Mouse (Mus musculus): ENCODE data around the gene Homer1. TPM values are rescaled to one million over a fixed set of nuclear protein-coding genes. Genes with fewer than 3 reads are reported as not detected.

Homer1 gene
- total and polyA plus RNA-seq, 3 experiments, result 14.6 to 32.2 (median 16.2) TPM

GRCm38 (mm10) chr13:93305149-93305548 lies 5.7 kb downstream of the Homer1 start:
- in situ Hi-C loops (cut with MboI; ENCODE audit: low pct_ligation_motif_present, low pct_unique_long_range_greater_than_20kb, low sequenced_read_pairs) (no loop called here), dilution Hi-C loops (cut with MboI; ENCODE audit: extremely low pct_ligation_motif_present, extremely low pct_unique_long_range_greater_than_20kb, low sequenced_read_pairs) (no loop called here)
- no peak for TF ChIP-seq JUND (conservative IDR thresholded peaks at IDR 0.05; ENCODE audit: low read depth, low read length)
- no peak for TF ChIP-seq MAFK (IDR thresholded peaks at IDR 0.05; ENCODE audit: insufficient replicate concordance, low read length)
- no peak for TF ChIP-seq SMC3 (IDR thresholded peaks at IDR 0.05; ENCODE audit: low read depth, low read length)
- no peak for TF ChIP-seq PAX5 (IDR thresholded peaks at IDR 0.05; ENCODE audit: low read length)
- no peak for TF ChIP-seq USF2 (conservative IDR thresholded peaks at IDR 0.05; ENCODE audit: low read depth, low read length)
- no peak for TF ChIP-seq TBP (conservative IDR thresholded peaks at IDR 0.05; ENCODE audit: low read depth, low read length)
- no peak for TF ChIP-seq EP300 (IDR thresholded peaks at IDR 0.05; ENCODE audit: low read length)
- TF ChIP-seq IRF4 (IDR thresholded peaks at IDR 0.05; ENCODE audit: low read depth, low read length), result no peak
- TF ChIP-seq CHD2 (IDR thresholded peaks at IDR 0.05; ENCODE audit: low read length), result no peak
- TF ChIP-seq CTCF (conservative IDR thresholded peaks at IDR 0.05 in 1 of 2, IDR thresholded peaks at IDR 0.05 in 1 of 2; ENCODE audit: low read depth in 2 of 2, low read length in 2 of 2), result no peak
- no peak for TF ChIP-seq TCF12 (IDR thresholded peaks at IDR 0.05; ENCODE audit: low read depth, low read length)
- TF ChIP-seq HCFC1 (IDR thresholded peaks at IDR 0.05; ENCODE audit: low read depth, low read length), result no peak
- TF ChIP-seq MAZ (IDR thresholded peaks at IDR 0.05; ENCODE audit: low read depth, low read length), result no peak
- TF ChIP-seq KAT2A (IDR thresholded peaks at IDR 0.05; ENCODE audit: insufficient replicate concordance, low read length), result no peak
- Histone ChIP-seq H3K4me3 (replicated peaks in 1 of 3; ENCODE audit: low read depth in 2 of 3, low read length in 2 of 3, poor library complexity in 1 of 3) (peak overlapping the region; percentile 59 to 71 (median 65)), H3K27ac (ENCODE audit: insufficient read depth, low read depth) (no peak overlapping the region), H3K79me2 (replicated peaks; ENCODE audit: control insufficient read depth, extremely low read depth, insufficient read depth, poor library complexity, severe bottlenecking) (peaks cover 15% of the 10 kb centered on the region), H3K9ac (ENCODE audit: insufficient read depth, low read depth) (0 out of 2 replicates have a peak overlapping the region, but pooled peaks have one; percentile 67), H3K9me3 (replicated peaks; ENCODE audit: low read length) (no peaks in the 10 kb centered on the region), H3K4me1 (ENCODE audit: control insufficient read depth in 1 of 2, insufficient read depth in 2 of 2) (peaks cover 9 to 55% of the 10 kb centered on the region in 2 experiments), H3K27me3 (replicated peaks) (no peaks in the 10 kb centered on the region), H3K36me3 (replicated peaks in 1 of 2; ENCODE audit: control insufficient read depth in 1 of 2, insufficient read depth in 1 of 2, low read length in 1 of 2) (no peaks in the 10 kb centered on the region), H3K4me2 (ENCODE audit: insufficient read depth, low read depth, poor library complexity, severe bottlenecking) (peak overlapping the region; percentile 68)
- DNase-seq (ENCODE audit: extremely low read depth), result no peak

- dilution Hi-C loops (cut with MboI; ENCODE audit: extremely low pct_ligation_motif_present, extremely low pct_unique_long_range_greater_than_20kb, low sequenced_read_pairs), result no loop called here
- in situ Hi-C loops (cut with MboI; ENCODE audit: low pct_ligation_motif_present, low pct_unique_long_range_greater_than_20kb, low sequenced_read_pairs), result no loop called here
- Histone ChIP-seq H3K9ac (ENCODE audit: insufficient read depth, low read depth) (peak overlapping the region; percentile 19; the same call in 1 of the 2 replicates), H3K36me3 (replicated peaks in 1 of 2; ENCODE audit: control insufficient read depth in 1 of 2, insufficient read depth in 1 of 2, low read length in 1 of 2) (no peaks in the 10 kb centered on the region), H3K4me1 (ENCODE audit: control insufficient read depth in 1 of 2, insufficient read depth in 2 of 2) (peaks cover 9 to 56% of the 10 kb centered on the region in 2 experiments), H3K4me3 (replicated peaks in 1 of 3; ENCODE audit: low read depth in 2 of 3, low read length in 2 of 3, poor library complexity in 1 of 3) (peak overlapping the region; percentile 35 to 65 (median 48)), H3K27ac (ENCODE audit: insufficient read depth, low read depth) (no peak overlapping the region), H3K4me2 (ENCODE audit: insufficient read depth, low read depth, poor library complexity, severe bottlenecking) (peak overlapping the region; percentile 98), H3K9me3 (replicated peaks; ENCODE audit: low read length) (no peaks in the 10 kb centered on the region), H3K27me3 (replicated peaks) (no peaks in the 10 kb centered on the region), H3K79me2 (replicated peaks; ENCODE audit: control insufficient read depth, extremely low read depth, insufficient read depth, poor library complexity, severe bottlenecking) (peaks cover 17% of the 10 kb centered on the region)
- TF ChIP-seq ETS1 (conservative IDR thresholded peaks at IDR 0.05; ENCODE audit: low read depth, low read length), result no peak
- no peak for TF ChIP-seq JUN (IDR thresholded peaks at IDR 0.05; ENCODE audit: insufficient read depth, low read depth, low read length)
- no peak for TF ChIP-seq CHD1 (IDR thresholded peaks at IDR 0.05; ENCODE audit: low read depth, low read length)
- no peak for TF ChIP-seq TCF12 (IDR thresholded peaks at IDR 0.05; ENCODE audit: low read depth, low read length)
- TF ChIP-seq IRF4 (IDR thresholded peaks at IDR 0.05; ENCODE audit: low read depth, low read length), result no peak
- TF ChIP-seq EP300 (IDR thresholded peaks at IDR 0.05; ENCODE audit: low read length), result no peak
- no peak for TF ChIP-seq RAD21 (IDR thresholded peaks at IDR 0.05; ENCODE audit: low read depth, low read length)
- TF ChIP-seq BHLHE40 (IDR thresholded peaks at IDR 0.05; ENCODE audit: low read depth, low read length), result no peak
- TF ChIP-seq USF2 (conservative IDR thresholded peaks at IDR 0.05; ENCODE audit: low read depth, low read length), result no peak
- no peak for TF ChIP-seq POLR2A (IDR thresholded peaks at IDR 0.05; ENCODE audit: low read depth, low read length)
- TF ChIP-seq ZKSCAN1 (IDR thresholded peaks at IDR 0.05; ENCODE audit: borderline replicate concordance, low read depth, low read length), result no peak
- TF ChIP-seq CHD2 (IDR thresholded peaks at IDR 0.05; ENCODE audit: low read length), result no peak
- TF ChIP-seq SIN3A (IDR thresholded peaks at IDR 0.05; ENCODE audit: low read length), result no peak
- no peak for TF ChIP-seq ZC3H11A (IDR thresholded peaks at IDR 0.05; ENCODE audit: low read depth, low read length)
- no peak for TF ChIP-seq MAZ (IDR thresholded peaks at IDR 0.05; ENCODE audit: low read depth, low read length)
- no peak for TF ChIP-seq POLR2AphosphoS2 (IDR thresholded peaks at IDR 0.05; ENCODE audit: low read depth, low read length)
- TF ChIP-seq MYC (IDR thresholded peaks at IDR 0.05; ENCODE audit: low read depth, low read length), result no peak
- TF ChIP-seq MEF2A (IDR thresholded peaks at IDR 0.05; ENCODE audit: borderline replicate concordance, low read depth, low read length), result no peak
- no peak for DNase-seq (ENCODE audit: extremely low read depth)
Observed at GRCm38 (mm10) chr13:93305636-93306035, 6.2 kb downstream of the Homer1 start.

All from CH12.LX (cell line).